Mouse (Mus musculus): ENCODE measurements at regions not wholly inside any gene's neighbourhood (a gene's known extent, or its start where the extent isn't known, plus 50 kb on each side); places are given as distances from the start of the nearest gene placed in this dataset.
"Not testable (repeated sequence)": the region's sequence is repeated elsewhere in the genome, so short reads cannot be mapped to it uniquely, and the experiment has no call there.

- H3K4me3 ChIP-seq (ENCODE audit: extremely low read depth, insufficient read depth, insufficient read length); H3K4me1 ChIP-seq (ENCODE audit: control insufficient read depth, insufficient read depth, insufficient read length); H3K36me3 ChIP-seq (ENCODE audit: control insufficient read depth, insufficient read depth, low read length); H3K27me3 ChIP-seq (ENCODE audit: control insufficient read depth, insufficient read depth, low read length); H3K27ac ChIP-seq (ENCODE audit: insufficient read depth, low read length); DNase-seq (ENCODE audit: low read depth in 1 of 2, low spot score in 2 of 2): not testable (repeated sequence)
- 50% methylated on average over 3 of the region's 3 CpGs for WGBS
These were observed 855.9 kb upstream of the Olfr1507 start for GRCm38 (mm10) chr14:53351457-53351856.

DNA sequence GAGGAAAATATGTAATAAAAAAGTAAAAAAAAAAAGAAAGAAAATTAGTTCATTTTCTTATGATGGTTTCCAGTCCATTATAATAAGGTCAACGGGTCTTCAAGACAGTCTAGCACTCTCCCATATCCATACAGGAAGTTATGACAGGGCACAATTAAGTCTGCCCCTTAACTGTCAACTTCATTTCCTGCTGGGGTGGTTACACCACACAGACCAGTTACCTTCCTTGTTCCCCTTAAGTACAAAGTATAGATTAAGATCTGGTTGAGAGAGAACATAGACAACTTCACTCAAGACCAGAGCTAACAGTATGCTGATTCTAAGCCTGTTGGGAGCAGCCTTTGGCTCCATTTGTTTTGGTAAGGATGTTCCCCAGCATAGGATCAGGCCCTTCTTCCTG is 855.2 kb upstream of the Olfr1507 start:
- 13% methylated on average over 1 of the region's 1 CpGs for WGBS

GRCm38 (mm10) chr14:53349111-53349510 is 853.6 kb upstream of the Olfr1507 start:
- not testable (repeated sequence) for H3K36me3 ChIP-seq (ENCODE audit: control insufficient read depth, insufficient read depth, low read length); H3K4me3 ChIP-seq (ENCODE audit: extremely low read depth, insufficient read depth, insufficient read length); H3K27ac ChIP-seq (ENCODE audit: insufficient read depth, low read length); DNase-seq (ENCODE audit: low read depth in 1 of 2, low spot score in 2 of 2); H3K27me3 ChIP-seq (ENCODE audit: control insufficient read depth, insufficient read depth, low read length); H3K4me1 ChIP-seq (ENCODE audit: control insufficient read depth, insufficient read depth, insufficient read length)

More for the DNA sequence above, 855.2 kb upstream of the Olfr1507 start:
- DNase-seq (ENCODE audit: low read depth in 1 of 2, low spot score in 2 of 2); H3K4me3 ChIP-seq (ENCODE audit: extremely low read depth, insufficient read depth, insufficient read length); H3K27me3 ChIP-seq (ENCODE audit: control insufficient read depth, insufficient read depth, low read length); H3K36me3 ChIP-seq (ENCODE audit: control insufficient read depth, insufficient read depth, low read length); H3K27ac ChIP-seq (ENCODE audit: insufficient read depth, low read length); H3K4me1 ChIP-seq (ENCODE audit: control insufficient read depth, insufficient read depth, insufficient read length): not testable (repeated sequence)

- WGBS, result 37% methylated on average over 2 of the region's 2 CpGs
- DNase-seq (ENCODE audit: low read depth in 1 of 2, low spot score in 2 of 2), result peak in 1 of 2 experiments; percentile 7
- not testable (repeated sequence) for H3K4me1 ChIP-seq (ENCODE audit: control insufficient read depth, insufficient read depth, insufficient read length); H3K27me3 ChIP-seq (ENCODE audit: control insufficient read depth, insufficient read depth, low read length); H3K27ac ChIP-seq (ENCODE audit: insufficient read depth, low read length); H3K4me3 ChIP-seq (ENCODE audit: extremely low read depth, insufficient read depth, insufficient read length); H3K36me3 ChIP-seq (ENCODE audit: control insufficient read depth, insufficient read depth, low read length)
These were observed 850.0 kb upstream of the Olfr1507 start for GRCm38 (mm10) chr14:53345568-53345967.

GRCm38 (mm10) chr14:53343849-53344248 is 848.3 kb upstream of the Olfr1507 start:
- H3K4me1 ChIP-seq (ENCODE audit: control insufficient read depth, insufficient read depth, insufficient read length); DNase-seq (ENCODE audit: low read depth in 1 of 2, low spot score in 2 of 2); H3K27me3 ChIP-seq (ENCODE audit: control insufficient read depth, insufficient read depth, low read length); H3K4me3 ChIP-seq (ENCODE audit: extremely low read depth, insufficient read depth, insufficient read length); H3K27ac ChIP-seq (ENCODE audit: insufficient read depth, low read length); H3K36me3 ChIP-seq (ENCODE audit: control insufficient read depth, insufficient read depth, low read length): not testable (repeated sequence)
- WGBS, result 63% methylated on average over 5 of the region's 5 CpGs

- DNase-seq (ENCODE audit: low read depth in 1 of 2, low spot score in 2 of 2); H3K27ac ChIP-seq (ENCODE audit: insufficient read depth, low read length); H3K27me3 ChIP-seq (ENCODE audit: control insufficient read depth, insufficient read depth, low read length); H3K4me1 ChIP-seq (ENCODE audit: control insufficient read depth, insufficient read depth, insufficient read length); H3K4me3 ChIP-seq (ENCODE audit: extremely low read depth, insufficient read depth, insufficient read length); H3K36me3 ChIP-seq (ENCODE audit: control insufficient read depth, insufficient read depth, low read length): not testable (repeated sequence)
- 80% methylated on average over 1 of the region's 4 CpGs for WGBS
These were observed 843.6 kb upstream of the Olfr1507 start for GRCm38 (mm10) chr14:53339167-53339566.

DNA sequence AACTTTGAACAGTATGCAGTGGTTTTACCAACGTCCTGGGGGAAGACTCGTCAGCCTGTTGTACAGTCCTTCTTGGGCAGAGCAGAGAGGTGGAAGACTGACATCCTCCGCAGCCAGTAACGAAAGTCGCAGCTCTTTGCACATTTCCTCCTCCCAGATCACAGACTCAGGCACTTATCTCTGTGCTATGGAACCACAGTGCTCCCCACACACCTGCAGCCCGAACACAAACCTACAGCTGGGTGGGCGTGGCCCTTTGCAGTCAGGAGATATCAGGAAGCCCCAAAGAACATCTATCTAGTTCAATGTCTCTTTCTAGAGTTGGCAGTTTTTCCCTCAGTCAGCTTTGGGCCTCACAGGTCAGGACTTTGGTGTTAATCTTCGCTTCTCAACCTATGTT is 841.9 kb upstream of the Olfr1507 start:
- H3K4me3 ChIP-seq (ENCODE audit: extremely low read depth, insufficient read depth, insufficient read length); H3K27ac ChIP-seq (ENCODE audit: insufficient read depth, low read length); H3K36me3 ChIP-seq (ENCODE audit: control insufficient read depth, insufficient read depth, low read length); H3K27me3 ChIP-seq (ENCODE audit: control insufficient read depth, insufficient read depth, low read length); H3K4me1 ChIP-seq (ENCODE audit: control insufficient read depth, insufficient read depth, insufficient read length); DNase-seq (ENCODE audit: low read depth in 1 of 2, low spot score in 2 of 2): not testable (repeated sequence)
- WGBS, result 15% methylated on average over 5 of the region's 8 CpGs

DNA sequence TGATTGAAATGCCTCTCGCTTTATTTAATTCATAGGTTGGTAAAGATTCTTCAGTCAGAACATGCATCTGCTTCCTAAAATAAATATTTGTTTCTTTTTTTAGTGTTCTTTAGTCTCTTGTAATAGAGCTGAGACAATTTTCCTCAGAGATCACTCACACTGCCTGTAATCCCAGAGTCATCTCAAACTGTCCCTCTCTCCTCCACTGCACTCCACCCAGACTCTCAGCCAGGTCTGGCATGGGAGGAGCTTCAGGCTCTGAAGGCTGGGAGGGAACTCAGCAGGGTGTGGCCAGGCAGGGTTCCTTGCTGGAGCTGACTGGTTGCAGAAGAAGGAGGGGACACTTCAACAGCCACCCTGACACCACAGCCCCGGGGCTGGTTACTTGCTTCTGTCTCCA is 841.2 kb upstream of the Olfr1507 start:
- H3K4me3 ChIP-seq (ENCODE audit: extremely low read depth, insufficient read depth, insufficient read length); H3K4me1 ChIP-seq (ENCODE audit: control insufficient read depth, insufficient read depth, insufficient read length); H3K27ac ChIP-seq (ENCODE audit: insufficient read depth, low read length); DNase-seq (ENCODE audit: low read depth in 1 of 2, low spot score in 2 of 2); H3K36me3 ChIP-seq (ENCODE audit: control insufficient read depth, insufficient read depth, low read length); H3K27me3 ChIP-seq (ENCODE audit: control insufficient read depth, insufficient read depth, low read length): not testable (repeated sequence)
- 0% methylated on average over 1 of the region's 2 CpGs for WGBS

- H3K4me1 ChIP-seq (ENCODE audit: control insufficient read depth, insufficient read depth, insufficient read length); H3K4me3 ChIP-seq (ENCODE audit: extremely low read depth, insufficient read depth, insufficient read length); H3K36me3 ChIP-seq (ENCODE audit: control insufficient read depth, insufficient read depth, low read length); H3K27me3 ChIP-seq (ENCODE audit: control insufficient read depth, insufficient read depth, low read length); DNase-seq (ENCODE audit: low read depth in 1 of 2, low spot score in 2 of 2); H3K27ac ChIP-seq (ENCODE audit: insufficient read depth, low read length): not testable (repeated sequence)
- WGBS, result no CpG with 5 or more reads among the region's 4 CpGs
These were observed 838.9 kb upstream of the Olfr1507 start for GRCm38 (mm10) chr14:53334451-53334850.

DNA sequence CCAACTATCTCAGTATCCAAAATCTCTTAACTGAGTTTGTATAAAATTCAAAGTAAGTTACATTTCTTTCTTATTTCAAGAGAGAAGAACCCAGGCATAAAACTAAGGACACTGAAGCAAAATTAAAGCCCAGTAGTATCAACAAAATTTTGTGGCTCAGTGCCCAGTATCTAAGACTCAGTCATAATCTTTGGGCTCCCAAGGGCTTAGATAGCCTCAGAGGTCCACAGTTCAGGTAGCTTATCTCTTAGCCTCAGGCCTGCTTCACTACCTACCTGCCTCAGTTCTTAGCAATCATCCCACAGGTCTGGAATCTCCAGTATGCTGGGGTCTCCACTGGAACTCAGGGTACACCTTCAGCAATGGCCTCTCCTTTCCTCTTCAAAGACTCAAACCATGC is 835.6 kb upstream of the Olfr1507 start:
- not testable (repeated sequence) for DNase-seq (ENCODE audit: low read depth in 1 of 2, low spot score in 2 of 2); H3K36me3 ChIP-seq (ENCODE audit: control insufficient read depth, insufficient read depth, low read length); H3K4me1 ChIP-seq (ENCODE audit: control insufficient read depth, insufficient read depth, insufficient read length); H3K27ac ChIP-seq (ENCODE audit: insufficient read depth, low read length); H3K4me3 ChIP-seq (ENCODE audit: extremely low read depth, insufficient read depth, insufficient read length); H3K27me3 ChIP-seq (ENCODE audit: control insufficient read depth, insufficient read depth, low read length)

GRCm38 (mm10) chr14:53324367-53324766 is 828.8 kb upstream of the Olfr1507 start:
- not testable (repeated sequence) for DNase-seq (ENCODE audit: low read depth in 1 of 2, low spot score in 2 of 2); H3K27ac ChIP-seq (ENCODE audit: insufficient read depth, low read length); H3K4me3 ChIP-seq (ENCODE audit: extremely low read depth, insufficient read depth, insufficient read length); H3K4me1 ChIP-seq (ENCODE audit: control insufficient read depth, insufficient read depth, insufficient read length); H3K27me3 ChIP-seq (ENCODE audit: control insufficient read depth, insufficient read depth, low read length); H3K36me3 ChIP-seq (ENCODE audit: control insufficient read depth, insufficient read depth, low read length)
- WGBS, result no CpG with 5 or more reads among the region's 7 CpGs

Data from spleen, adult 2 months (tissue).